Mouse (Mus musculus) splenic B cell, adult 2 months (primary cell): ENCODE measurements around the gene T.

Experiments used
- DNase-seq: peaks from one replicate; pipeline ENCODE4 v3.0.0-alpha.2; 2011; ENCODE audit warnings: low read depth, low spot score
- H3K27me3 ChIP-seq: 2 replicates; pipeline ENCODE4 v1.6.1; 2012; ENCODE audit warnings: mild to moderate bottlenecking, low read length, moderate library complexity, mixed read lengths; ENCODE audit not compliant: control insufficient read depth, poor library complexity, insufficient read depth, severe bottlenecking
- H3K36me3 ChIP-seq: 2 replicates; pipeline ENCODE4 v1.6.1; 2012; ENCODE audit warnings: mild to moderate bottlenecking, low read length, moderate library complexity, mixed read lengths; ENCODE audit not compliant: control insufficient read depth, poor library complexity, insufficient read depth, severe bottlenecking

Gene T

GRCm38 (mm10) chr17:8456856-8457460, 22.7 kb downstream of the T start:
- H3K27me3 ChIP-seq, result no peaks in the 10 kb centered on the region
- no peaks in the 10 kb centered on the region for H3K36me3 ChIP-seq
- no peak for DNase-seq

- peak; percentile 52 for DNase-seq
- Histone ChIP-seq H3K36me3 (no peaks in the 10 kb centered on the region), H3K27me3 (no peaks in the 10 kb centered on the region)
These were observed 27.3 kb downstream of the T start for GRCm38 (mm10) chr17:8461568-8461967.

GRCm38 (mm10) chr17:8463482-8464128, 29.4 kb downstream of the T start:
- DNase-seq, result peak; percentile 72
- H3K27me3 ChIP-seq, result no peaks in the 10 kb centered on the region

GRCm38 (mm10) chr17:8467771-8468170, 33.5 kb downstream of the T start:
- no peak for DNase-seq
- no peaks in the 10 kb centered on the region for H3K27me3 ChIP-seq
- H3K36me3 ChIP-seq, result no peaks in the 10 kb centered on the region

More at GRCm38 (mm10) chr17:8463482-8464128, 29.4 kb downstream of the T start:
- H3K36me3 ChIP-seq, result no peaks in the 10 kb centered on the region

- H3K27me3 ChIP-seq, result no peaks in the 10 kb centered on the region
- peak; percentile 59 for DNase-seq
- H3K36me3 ChIP-seq, result no peaks in the 10 kb centered on the region
These were observed 34.6 kb downstream of the T start for GRCm38 (mm10) chr17:8468716-8469344.

- Histone ChIP-seq H3K36me3 (no peaks in the 10 kb centered on the region), H3K27me3 (no peaks in the 10 kb centered on the region)
- DNase-seq, result no peak
These were observed 44.3 kb downstream of the T start for GRCm38 (mm10) chr17:8478554-8478953.

- DNase-seq, result no peak
- Histone ChIP-seq H3K36me3 (no peaks in the 10 kb centered on the region), H3K27me3 (no peaks in the 10 kb centered on the region)
These were observed 45.4 kb downstream of the T start for GRCm38 (mm10) chr17:8479493-8480128.

GRCm38 (mm10) chr17:8481797-8482196, 47.6 kb downstream of the T start:
- DNase-seq, result no peak
- Histone ChIP-seq H3K27me3 (no peaks in the 10 kb centered on the region), H3K36me3 (no peaks in the 10 kb centered on the region)

GRCm38 (mm10) chr17:8482876-8483275, 48.7 kb downstream of the T start:
- Histone ChIP-seq H3K27me3 (no peaks in the 10 kb centered on the region), H3K36me3 (no peaks in the 10 kb centered on the region)
- no peak for DNase-seq

- DNase-seq, result no peak
- Histone ChIP-seq H3K27me3 (no peaks in the 10 kb centered on the region), H3K36me3 (no peaks in the 10 kb centered on the region)
These were observed 50.0 kb downstream of the T start for GRCm38 (mm10) chr17:8484246-8484645.

GRCm38 (mm10) chr17:8485146-8485545, 50.9 kb downstream of the T start:
- no peaks in the 10 kb centered on the region for H3K36me3 ChIP-seq
- no peak for DNase-seq

GRCm38 (mm10) chr17:8487824-8488223, 53.6 kb downstream of the T start:
- DNase-seq, result no peak
- Histone ChIP-seq H3K27me3 (no peaks in the 10 kb centered on the region), H3K36me3 (no peaks in the 10 kb centered on the region)

More at GRCm38 (mm10) chr17:8485146-8485545, 50.9 kb downstream of the T start:
- no peaks in the 10 kb centered on the region for H3K27me3 ChIP-seq

- Histone ChIP-seq H3K36me3 (no peaks in the 10 kb centered on the region), H3K27me3 (no peaks in the 10 kb centered on the region)
- no peak for DNase-seq
These were observed 56.7 kb downstream of the T start for GRCm38 (mm10) chr17:8490971-8491370.
